Mouse (Mus musculus) MEL (cell line): ENCODE results near the gene Robo1. TPM values are rescaled to one million over a fixed set of nuclear protein-coding genes. Genes with fewer than 3 reads are reported as not detected.

Source experiments
- DNase-seq: peaks from one replicate; pipeline ENCODE4 v3.0.0; 2011; ENCODE audit warnings: low read depth, low spot score
- H3K27ac ChIP-seq: 2 replicates; pipeline ENCODE4 v1.5.1; 2012; ENCODE audit warnings: low read depth, mild to moderate bottlenecking, control low read depth, low read length, moderate library complexity; ENCODE audit not compliant: control insufficient read depth
- H3K27me3 ChIP-seq, 2 experiments: fragments of 150-350 bp in 1 of 2; sonication (generic) in 1 of 2; 2 replicates each; pipeline ENCODE4 v1.6.1; 2012; ENCODE audit warnings: low read length in 2 of 2, mild to moderate bottlenecking in 2 of 2, improper control_type of control experiment in 1 of 2, moderate library complexity in 1 of 2; ENCODE audit not compliant: insufficient read depth in 2 of 2, control insufficient read depth in 1 of 2
- H3K36me3 ChIP-seq, 2 experiments: 2 replicates each; pipeline ENCODE4 v1.6.1; 2012 to 2014; ENCODE audit warnings: low read length in 2 of 2, improper control_type of control experiment in 1 of 2, inconsistent platforms in 1 of 2, mild to moderate bottlenecking in 1 of 2; ENCODE audit not compliant: insufficient read depth in 2 of 2, control insufficient read depth in 1 of 2
- H3K4me1 ChIP-seq, 2 experiments: fragments of 150-350 bp in 1 of 2; sonication (generic) in 1 of 2; 2 replicates each; pipeline ENCODE4 v1.6.1; 2012; ENCODE audit warnings: low read length in 2 of 2, improper control_type of control experiment in 1 of 2, mild to moderate bottlenecking in 1 of 2; ENCODE audit not compliant: insufficient read depth in 2 of 2, control insufficient read depth in 1 of 2
- H3K4me3 ChIP-seq, 2 experiments: fragments of 150-350 bp in 1 of 2; sonication (generic) in 1 of 2; 2 replicates each; pipeline ENCODE4 v1.5.1; 2012; ENCODE audit warnings: low read depth in 2 of 2, low read length in 2 of 2, mild to moderate bottlenecking in 2 of 2, moderate library complexity in 2 of 2, control low read depth in 1 of 2, improper control_type of control experiment in 1 of 2; ENCODE audit not compliant: control insufficient read depth in 1 of 2, insufficient read depth in 1 of 2
- H3K79me2 ChIP-seq: 2 replicates; pipeline ENCODE4 v1.6.1; 2012; ENCODE audit warnings: mild to moderate bottlenecking, low read length, moderate library complexity; ENCODE audit not compliant: control insufficient read depth, poor library complexity, insufficient read depth
- H3K9ac ChIP-seq: 2 replicates; pipeline ENCODE4 v1.6.1; 2012; ENCODE audit warnings: low read depth, mild to moderate bottlenecking, control low read depth, low read length, moderate library complexity; ENCODE audit not compliant: control insufficient read depth, poor library complexity, severe bottlenecking
- H3K9me3 ChIP-seq: fragments of 150-350 bp; sonication (generic); replicated peaks from 2 replicates; pipeline ENCODE4 v1.6.1; 2012; ENCODE audit warnings: mild to moderate bottlenecking, low read length, improper control_type of control experiment, moderate library complexity; ENCODE audit not compliant: insufficient read depth
- BHLHE40 ChIP-seq: IDR thresholded peaks from 2 replicates; pipeline ENCODE4 v1.6.1; 2012; ENCODE audit warnings: low read depth, mild to moderate bottlenecking, inconsistent platforms, low read length, improper control_type of control experiment, borderline replicate concordance
- CHD1 ChIP-seq: IDR thresholded peaks from 2 replicates; pipeline ENCODE4 v1.6.1; 2012; ENCODE audit warnings: low read depth, mild to moderate bottlenecking, inconsistent platforms, low read length, improper control_type of control experiment
- ELF1 ChIP-seq: IDR thresholded peaks from 2 replicates; pipeline ENCODE4 v1.6.1; 2014; ENCODE audit warnings: low read depth, mild to moderate bottlenecking, inconsistent platforms, low read length, improper control_type of control experiment, moderate library complexity
- EP300 ChIP-seq, 2 experiments: IDR thresholded peaks; 2 replicates each; pipeline ENCODE4 v1.6.1; 2011; ENCODE audit warnings: improper control_type of control experiment in 2 of 2, low read length in 2 of 2, low read depth in 1 of 2, mild to moderate bottlenecking in 1 of 2
- ETS1 ChIP-seq: IDR thresholded peaks from 2 replicates; pipeline ENCODE4 v1.6.1; 2012; ENCODE audit warnings: low read depth, mild to moderate bottlenecking, inconsistent platforms, low read length, improper control_type of control experiment, moderate library complexity
- JUND ChIP-seq: IDR thresholded peaks from 2 replicates; pipeline ENCODE4 v1.6.1; 2011; ENCODE audit warnings: low read depth, mild to moderate bottlenecking, improper control_type of control experiment, low read length
- MAX ChIP-seq: IDR thresholded peaks from 2 replicates; pipeline ENCODE4 v1.6.1; 2011; ENCODE audit warnings: low read length, improper control_type of control experiment
- MAZ ChIP-seq: IDR thresholded peaks from 2 replicates; pipeline ENCODE4 v1.6.1; 2012; ENCODE audit warnings: low read depth, mild to moderate bottlenecking, inconsistent platforms, low read length, improper control_type of control experiment
- MYB ChIP-seq: IDR thresholded peaks from 2 replicates; pipeline ENCODE4 v1.6.1; 2011; ENCODE audit warnings: mild to moderate bottlenecking, low read depth, low read length, improper control_type of control experiment
- MYC ChIP-seq: IDR thresholded peaks from 2 replicates; pipeline ENCODE4 v1.6.1; 2011; ENCODE audit warnings: low read depth, mild to moderate bottlenecking, low read length, improper control_type of control experiment, moderate library complexity
- NELFE ChIP-seq: IDR thresholded peaks from 2 replicates; pipeline ENCODE4 v1.6.1; 2011; ENCODE audit warnings: low read depth, low read length, improper control_type of control experiment
- POLR2A ChIP-seq, 2 experiments: IDR thresholded peaks; 2 replicates each; pipeline ENCODE4 v1.6.1; 2011 to 2012; ENCODE audit warnings: low read length in 2 of 2, mild to moderate bottlenecking in 2 of 2, control low read depth in 1 of 2, improper control_type of control experiment in 1 of 2, low read depth in 1 of 2, moderate library complexity in 1 of 2; ENCODE audit not compliant: control insufficient read depth in 1 of 2, insufficient read depth in 1 of 2, poor library complexity in 1 of 2
- POLR2AphosphoS2 ChIP-seq: IDR thresholded peaks from 2 replicates; pipeline ENCODE4 v1.6.1; 2011; ENCODE audit warnings: low read length, improper control_type of control experiment
- SMC3 ChIP-seq: IDR thresholded peaks from 2 replicates; pipeline ENCODE4 v1.6.1; 2011; ENCODE audit warnings: low read depth, low read length, improper control_type of control experiment
- TBP ChIP-seq: IDR thresholded peaks from 2 replicates; pipeline ENCODE4 v1.8.0; 2011; ENCODE audit warnings: low read depth, low read length, improper control_type of control experiment
- UBTF ChIP-seq: IDR thresholded peaks from 2 replicates; pipeline ENCODE4 v1.6.1; 2012; ENCODE audit warnings: low read depth, mild to moderate bottlenecking, inconsistent platforms, low read length, improper control_type of control experiment, moderate library complexity, borderline replicate concordance; ENCODE audit not compliant: insufficient read depth
- USF2 ChIP-seq, 2 experiments: IDR thresholded peaks; 2 replicates each; pipeline ENCODE4 v1.6.1; 2011 to 2012; ENCODE audit warnings: improper control_type of control experiment in 2 of 2, low read length in 2 of 2, borderline replicate concordance in 1 of 2, inconsistent platforms in 1 of 2, low read depth in 1 of 2, mild to moderate bottlenecking in 1 of 2; ENCODE audit not compliant: insufficient read depth in 1 of 2
- ZC3H11A ChIP-seq: IDR thresholded peaks from 2 replicates; pipeline ENCODE4 v1.6.1; 2012; ENCODE audit warnings: low read depth, mild to moderate bottlenecking, inconsistent platforms, low read length, improper control_type of control experiment
- ZKSCAN1 ChIP-seq: IDR thresholded peaks from 2 replicates; pipeline ENCODE4 v1.6.1; 2012; ENCODE audit warnings: low read depth, mild to moderate bottlenecking, inconsistent platforms, low read length, improper control_type of control experiment, moderate library complexity
- ZMIZ1 ChIP-seq: IDR thresholded peaks from 2 replicates; pipeline ENCODE4 v1.6.1; 2012; ENCODE audit warnings: low read depth, mild to moderate bottlenecking, inconsistent platforms, low read length, improper control_type of control experiment, moderate library complexity
- polyA plus RNA-seq, 2 experiments: library from polyadenylated mRNA; stranded (reverse) in 1 of 2; unstranded in 1 of 2; fragments of >175 nt in 1 of 2; fragments of >200 nt in 1 of 2; gene quantifications; 2 replicates each; pipeline versions ENCODE4 v1.2.1 to v1.2.4; 2012; ENCODE audit warnings: low replicate concordance in 2 of 2, low read depth in 1 of 2; ENCODE audit not compliant: insufficient read length in 2 of 2, insufficient read depth in 1 of 2, missing spikeins in 1 of 2
- total RNA-seq: library from RNA; depleted of rRNA; stranded (reverse); fragments of 300-350 nt; gene quantifications from 2 replicates; pipeline ENCODE4 v1.2.3, GENCODE M21; 2012

Gene Robo1
- total and polyA plus RNA-seq, 3 experiments, result not detected

DNA sequence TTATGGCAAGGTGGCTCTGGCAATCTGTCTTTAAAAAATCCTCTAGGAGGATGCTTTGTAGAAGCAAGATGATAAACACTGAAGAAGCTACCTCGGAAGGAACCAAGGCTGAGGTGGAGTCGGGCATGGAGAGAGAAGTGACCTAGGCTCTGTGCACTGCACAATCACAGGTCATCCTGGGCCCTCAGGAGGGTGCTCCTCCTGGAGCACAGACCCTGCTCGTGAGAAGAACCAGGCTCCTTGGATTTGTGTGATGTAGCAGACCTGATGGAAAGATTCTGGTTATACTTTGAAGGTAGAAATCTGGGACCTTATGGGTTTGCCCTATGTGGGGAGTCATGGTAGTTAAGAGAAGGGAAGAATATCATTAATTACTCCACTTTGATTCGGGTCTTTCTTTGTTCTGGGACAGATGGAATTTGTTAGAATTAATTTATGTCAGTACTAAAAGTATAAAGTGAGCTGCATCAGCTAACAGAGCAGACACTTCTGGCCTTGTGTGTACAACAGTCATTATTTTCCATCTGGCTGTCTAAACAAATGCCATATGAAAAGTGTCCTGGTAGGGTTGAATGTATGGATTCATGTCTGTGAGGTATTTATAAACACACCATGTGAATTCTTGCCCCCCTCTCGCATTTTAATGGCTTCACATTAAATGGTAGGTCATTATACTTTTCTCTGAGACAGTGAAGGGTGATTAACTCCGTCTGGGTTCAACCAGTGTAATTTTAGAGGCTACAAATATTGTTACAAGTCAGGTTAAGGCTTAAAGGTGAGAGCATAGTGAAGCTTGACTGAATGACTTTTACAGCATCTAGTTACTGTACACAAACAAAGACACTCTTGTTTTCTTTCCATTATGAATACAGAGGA is 377.7 kb downstream of the Robo1 start:
- DNase-seq, result no peak
- Histone ChIP-seq H3K9me3 (no peaks in the 10 kb centered on the region), H3K27me3 (no peaks in the 10 kb centered on the region), H3K36me3 (no peaks in the 10 kb centered on the region), H3K4me1 (no peaks in the 10 kb centered on the region), H3K27ac (no peak overlapping the region), H3K79me2 (no peaks in the 10 kb centered on the region), H3K4me3 (no peak overlapping the region), H3K9ac (no peak overlapping the region)
- no peak for TF ChIP-seq CHD1
- no peak for TF ChIP-seq ZMIZ1
- TF ChIP-seq EP300 (IDR thresholded peaks at IDR 0.05; ENCODE audit: low read depth in 1 of 2, low read length in 2 of 2), result no peak
- no peak for TF ChIP-seq TBP
- no peak for TF ChIP-seq UBTF
- no peak for TF ChIP-seq SMC3
- no peak for TF ChIP-seq MAX
- TF ChIP-seq NELFE, result no peak
- no peak for TF ChIP-seq POLR2A (IDR thresholded peaks at IDR 0.05; ENCODE audit: control insufficient read depth in 1 of 2, insufficient read depth in 1 of 2, low read depth in 1 of 2, low read length in 2 of 2, poor library complexity in 1 of 2)
- TF ChIP-seq ZC3H11A, result no peak
- TF ChIP-seq POLR2AphosphoS2, result no peak
- TF ChIP-seq BHLHE40, result no peak
- no peak for TF ChIP-seq JUND
- no peak for TF ChIP-seq ZKSCAN1
- no peak for TF ChIP-seq ETS1
- TF ChIP-seq MYC, result no peak
- TF ChIP-seq ELF1, result no peak
- TF ChIP-seq USF2 (IDR thresholded peaks at IDR 0.05; ENCODE audit: borderline replicate concordance in 1 of 2, insufficient read depth in 1 of 2, low read depth in 1 of 2, low read length in 2 of 2), result no peak
- TF ChIP-seq MYB, result no peak
- TF ChIP-seq MAZ, result no peak
